Mouse (Mus musculus) spleen, adult 12 weeks (tissue): ENCODE data around the gene Epb41l5.

Experiments
- DNase-seq: peaks from one replicate; pipeline ENCODE4 v3.0.0; 2022; ENCODE audit warnings: low spot score

Epb41l5 gene

GRCm38 (mm10) chr1:119501881-119502280 is 146.9 kb downstream of the Epb41l5 start:
- no peak for DNase-seq

DNA sequence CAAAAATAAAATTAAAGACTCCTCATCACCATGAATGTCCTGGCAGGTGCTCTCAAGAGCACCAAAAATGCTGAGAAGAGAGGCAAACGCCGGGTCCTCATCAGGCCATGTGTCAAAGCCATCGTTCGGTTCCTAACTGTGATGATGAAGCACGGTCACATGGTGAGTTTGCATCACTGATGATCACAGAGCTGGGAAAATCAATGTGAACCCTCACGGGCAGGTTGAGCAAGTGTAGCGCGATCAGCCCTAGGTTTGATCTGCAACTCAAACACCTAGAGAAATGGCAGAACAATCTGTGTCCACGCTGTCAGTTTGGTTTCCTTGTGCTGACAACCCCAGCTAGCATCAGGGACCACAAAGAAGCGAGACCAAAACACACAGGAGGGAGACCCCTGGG is 149.3 kb downstream of the Epb41l5 start:
- no peak for DNase-seq

- DNase-seq = no peak
Observed at GRCm38 (mm10) chr1:119498536-119499231, 150.1 kb downstream of the Epb41l5 start.

GRCm38 (mm10) chr1:119497346-119498004 is 151.3 kb downstream of the Epb41l5 start:
- DNase-seq = no peak

- DNase-seq = no peak
Observed at GRCm38 (mm10) chr1:119495396-119495775, 153.4 kb downstream of the Epb41l5 start.
